Mouse (Mus musculus): Measurements from ENCODE around the gene Large2.

Gene Large2

GRCm38 (mm10) chr2:92371971-92372690, 2.5 kb downstream of the Large2 start:
- in situ Hi-C loops (cut with MseI, MboI), result no loop called here

GRCm38 (mm10) chr2:92370821-92371805, 3.6 kb downstream of the Large2 start:
- in situ Hi-C loops (cut with MseI, MboI), result no loop called here

- in situ Hi-C loops (cut with MseI, MboI), result no loop called here
These were observed 4.3 kb downstream of the Large2 start for GRCm38 (mm10) chr2:92370375-92370774.

GRCm38 (mm10) chr2:92367383-92368029, 7.2 kb downstream of the Large2 start:
- in situ Hi-C loops (cut with MseI, MboI), result no loop called here

GRCm38 (mm10) chr2:92365568-92365967, 9.1 kb downstream of the Large2 start:
- in situ Hi-C loops (cut with MseI, MboI), result no loop called here

GRCm38 (mm10) chr2:92364086-92364485, 10.6 kb downstream of the Large2 start:
- in situ Hi-C loops (cut with MseI, MboI), result no loop called here

- in situ Hi-C loops (cut with MseI, MboI), result no loop called here
These were observed 12.0 kb downstream of the Large2 start for GRCm38 (mm10) chr2:92362571-92363228.

GRCm38 (mm10) chr2:92361795-92362194, 12.9 kb downstream of the Large2 start:
- in situ Hi-C loops (cut with MseI, MboI), result no loop called here

- in situ Hi-C loops (cut with MseI, MboI), result no loop called here
These were observed 13.8 kb downstream of the Large2 start for GRCm38 (mm10) chr2:92360893-92361292.

GRCm38 (mm10) chr2:92360186-92360823, 14.4 kb downstream of the Large2 start:
- in situ Hi-C loops (cut with MseI, MboI), result no loop called here

- in situ Hi-C loops (cut with MseI, MboI), result no loop called here
These were observed 15.4 kb downstream of the Large2 start for GRCm38 (mm10) chr2:92359301-92359700.

- in situ Hi-C loops (cut with MseI, MboI), result no loop called here
These were observed 20.4 kb downstream of the Large2 start for GRCm38 (mm10) chr2:92354224-92354623.

GRCm38 (mm10) chr2:92353402-92353801, 21.3 kb downstream of the Large2 start:
- in situ Hi-C loops (cut with MseI, MboI), result no loop called here

- in situ Hi-C loops (cut with MseI, MboI), result no loop called here
These were observed 24.0 kb downstream of the Large2 start for GRCm38 (mm10) chr2:92350686-92351085.

- in situ Hi-C loops (cut with MseI, MboI), result no loop called here
These were observed 24.9 kb downstream of the Large2 start for GRCm38 (mm10) chr2:92349589-92350425.

GRCm38 (mm10) chr2:92347191-92347590, 27.5 kb downstream of the Large2 start:
- in situ Hi-C loops (cut with MseI, MboI), result no loop called here

GRCm38 (mm10) chr2:92342418-92342817, 32.3 kb downstream of the Large2 start:
- in situ Hi-C loops (cut with MseI, MboI), result no loop called here

- in situ Hi-C loops (cut with MseI, MboI), result no loop called here
These were observed 42.8 kb downstream of the Large2 start for GRCm38 (mm10) chr2:92331871-92332270.

GRCm38 (mm10) chr2:92331410-92331809, 43.3 kb downstream of the Large2 start:
- in situ Hi-C loops (cut with MseI, MboI), result no loop called here

- in situ Hi-C loops (cut with MseI, MboI), result no loop called here
These were observed 43.8 kb downstream of the Large2 start for GRCm38 (mm10) chr2:92330840-92331239.

Measured in mouse trophoblast stem cell (cell line).